Mouse (Mus musculus) liver, embryonic 15.5 days (tissue): ENCODE measurements at regions not wholly inside any gene's neighbourhood (a gene's known extent, or its start where the extent isn't known, plus 50 kb on each side); places are given as distances from the start of the nearest gene placed in this dataset.

Source experiments
- ATAC-seq: fragments of 200-750 bp; cut with Nextera tagmentation; 2 replicates; pipeline ENCODE4 v1.8.0; 2017; ENCODE audit warnings: moderate number of reproducible peaks, mild to moderate bottlenecking, moderate library complexity; ENCODE audit not compliant: insufficient read depth
- H3K27ac ChIP-seq: fragments of 300-500 bp; sonication (generic); replicated peaks from 2 replicates; pipeline ENCODE4 v1.5.1; 2015; ENCODE audit warnings: mild to moderate bottlenecking, inconsistent platforms
- H3K27me3 ChIP-seq: fragments of 300-500 bp; sonication (generic); 2 replicates; pipeline ENCODE4 v1.6.1; 2015; ENCODE audit warnings: mild to moderate bottlenecking, inconsistent platforms
- H3K36me3 ChIP-seq: fragments of 300-500 bp; sonication (generic); replicated peaks from 2 replicates; pipeline ENCODE4 v1.6.1; 2015; ENCODE audit warnings: moderate library complexity, mild to moderate bottlenecking, inconsistent platforms
- H3K4me1 ChIP-seq: fragments of 300-500 bp; sonication (generic); replicated peaks from 2 replicates; pipeline ENCODE4 v1.6.1; 2015; ENCODE audit warnings: inconsistent platforms
- H3K4me2 ChIP-seq: fragments of 300-500 bp; sonication (generic); 2 replicates; pipeline ENCODE4 v1.6.1; 2015; ENCODE audit warnings: moderate library complexity, mild to moderate bottlenecking, inconsistent platforms
- H3K4me3 ChIP-seq: fragments of 300-500 bp; sonication (generic); replicated peaks from 2 replicates; pipeline ENCODE4 v1.5.1; 2015; ENCODE audit warnings: mild to moderate bottlenecking, inconsistent platforms
- H3K9ac ChIP-seq: fragments of 300-500 bp; sonication (generic); 2 replicates; pipeline ENCODE4 v1.6.1; 2015; ENCODE audit warnings: moderate library complexity, mild to moderate bottlenecking, inconsistent platforms
- H3K9me3 ChIP-seq: fragments of 300-500 bp; sonication (generic); replicated peaks from 2 replicates; pipeline ENCODE4 v1.6.1; 2016; ENCODE audit warnings: inconsistent platforms
- WGBS: fragments of 180-500 bp; shearing (Covaris S2); methylation state at CpG from one replicate; pipeline ENCODE4 v1.1.7; 2015; ENCODE audit warnings: mixed read lengths; ENCODE audit not compliant: insufficient replicate concordance; 5-methylcytosine and 5-hydroxymethylcytosine counted together

DNA sequence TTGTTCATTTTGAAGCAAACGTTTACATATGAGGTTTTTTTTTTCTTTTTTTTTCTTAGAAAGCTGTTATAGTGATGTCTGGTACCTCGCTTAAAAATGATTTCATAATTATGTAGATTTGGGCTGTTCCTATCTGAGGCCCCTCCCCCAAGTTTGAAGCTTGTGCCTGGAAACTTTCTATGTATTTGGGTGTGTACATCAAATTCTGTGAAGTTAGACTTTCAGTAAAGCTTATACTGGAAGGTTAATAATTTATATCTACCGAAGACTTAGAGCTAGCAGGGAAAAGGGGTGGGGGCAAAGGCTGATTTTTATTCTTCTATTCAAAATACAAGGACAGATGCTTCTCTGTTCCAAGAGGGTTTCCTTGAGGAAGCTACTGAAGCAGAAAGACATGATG, 235.3 kb downstream of the Mef2c start:
- ATAC-seq = no peak
- Histone ChIP-seq H3K4me3 (no peak overlapping the region), H3K27me3 (peaks cover 66% of the 10 kb centered on the region), H3K4me1 (no peaks in the 10 kb centered on the region), H3K27ac (no peak overlapping the region), H3K4me2 (no peak overlapping the region; the same call in 1 of the 2 replicates), H3K9ac (no peak overlapping the region), H3K9me3 (no peaks in the 10 kb centered on the region), H3K36me3 (no peaks in the 10 kb centered on the region)
- WGBS = 6% methylated on average over 3 of the region's 3 CpGs

DNA sequence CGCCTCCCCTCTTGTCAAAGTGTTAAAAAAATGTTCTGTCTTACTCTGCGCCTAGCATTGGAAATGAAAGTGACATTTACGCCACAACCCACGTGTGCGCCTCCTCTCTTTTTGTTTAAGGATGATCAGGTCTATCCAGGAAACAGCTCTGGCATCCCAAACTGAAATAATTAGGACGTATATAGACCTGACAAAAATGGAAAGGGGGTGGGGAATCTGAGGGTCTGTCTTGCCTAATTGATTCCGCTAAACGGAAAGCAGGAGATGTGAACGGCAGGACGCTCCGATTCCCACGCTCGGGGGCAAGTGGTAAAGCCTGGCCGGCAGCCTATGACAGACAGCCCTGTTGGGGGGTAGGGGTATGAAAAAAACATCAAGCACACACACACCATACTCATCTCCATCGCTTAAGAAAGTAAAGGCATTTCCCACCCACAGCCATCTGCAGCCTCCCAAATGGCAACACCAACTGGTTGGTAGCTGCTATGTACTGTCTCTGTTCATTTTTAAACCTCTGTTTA, 235.8 kb downstream of the Mef2c start:
- WGBS = 6% methylated on average over 15 of the region's 15 CpGs
- Histone ChIP-seq H3K27me3 (peaks cover 68% of the 10 kb centered on the region), H3K4me1 (no peaks in the 10 kb centered on the region), H3K4me2 (no peak overlapping the region; the same call in none of the 2 replicates), H3K4me3 (0 out of 2 replicates have a peak overlapping the region, but pooled peaks have one; percentile 2), H3K9me3 (no peaks in the 10 kb centered on the region), H3K9ac (no peak overlapping the region), H3K36me3 (no peaks in the 10 kb centered on the region), H3K27ac (no peak overlapping the region)
- no peak for ATAC-seq

DNA sequence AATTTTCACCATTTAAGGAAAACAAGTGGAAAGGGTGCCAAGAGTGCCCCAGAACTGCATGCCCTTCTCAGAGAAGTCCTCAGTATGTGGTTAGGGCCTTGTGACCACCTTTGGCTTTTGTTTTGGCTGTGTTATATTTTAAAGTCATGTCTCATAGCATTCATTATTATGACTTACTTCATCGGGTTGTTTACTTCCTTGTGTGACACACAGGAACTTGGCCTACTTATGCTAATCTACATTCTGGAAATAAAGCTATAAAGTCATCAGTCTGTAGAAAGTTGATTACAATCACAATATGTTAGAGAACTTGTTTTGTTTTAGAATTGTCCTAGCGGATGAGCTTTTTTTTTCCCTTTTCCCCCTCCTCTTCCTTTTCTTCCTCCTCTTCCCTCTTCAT, 236.3 kb downstream of the Mef2c start:
- Histone ChIP-seq H3K36me3 (no peaks in the 10 kb centered on the region), H3K4me3 (no peak overlapping the region), H3K9me3 (no peaks in the 10 kb centered on the region), H3K27me3 (peaks cover 73% of the 10 kb centered on the region), H3K4me2 (no peak overlapping the region), H3K4me1 (no peaks in the 10 kb centered on the region), H3K9ac (no peak overlapping the region), H3K27ac (no peak overlapping the region)
- WGBS = 39% methylated on average over 2 of the region's 2 CpGs
- ATAC-seq = no peak

DNA sequence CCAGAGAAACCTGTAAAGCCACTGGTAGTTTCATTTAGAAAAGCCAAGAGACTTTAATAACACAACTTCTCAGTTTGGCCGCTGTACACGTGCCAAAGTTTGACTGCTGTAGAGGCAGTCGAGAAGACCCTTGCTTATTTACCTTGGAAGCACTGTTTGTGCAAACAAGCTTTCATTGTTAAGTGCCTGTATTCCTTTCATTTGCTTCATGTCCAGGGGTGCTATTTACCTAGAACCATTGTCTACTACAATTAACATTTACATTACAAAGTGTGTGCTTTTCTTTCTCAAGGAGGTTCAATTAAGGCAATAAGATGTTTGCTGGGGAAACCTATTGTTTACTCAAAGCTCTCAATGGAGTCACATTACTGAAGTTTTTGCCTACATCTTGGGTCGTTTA, 236.9 kb downstream of the Mef2c start:
- Histone ChIP-seq H3K4me3 (no peak overlapping the region), H3K9me3 (no peaks in the 10 kb centered on the region), H3K27me3 (peaks cover 74% of the 10 kb centered on the region), H3K4me2 (no peak overlapping the region), H3K36me3 (no peaks in the 10 kb centered on the region), H3K9ac (no peak overlapping the region), H3K27ac (no peak overlapping the region), H3K4me1 (no peaks in the 10 kb centered on the region)
- no peak for ATAC-seq
- WGBS = 33% methylated on average over 4 of the region's 4 CpGs

DNA sequence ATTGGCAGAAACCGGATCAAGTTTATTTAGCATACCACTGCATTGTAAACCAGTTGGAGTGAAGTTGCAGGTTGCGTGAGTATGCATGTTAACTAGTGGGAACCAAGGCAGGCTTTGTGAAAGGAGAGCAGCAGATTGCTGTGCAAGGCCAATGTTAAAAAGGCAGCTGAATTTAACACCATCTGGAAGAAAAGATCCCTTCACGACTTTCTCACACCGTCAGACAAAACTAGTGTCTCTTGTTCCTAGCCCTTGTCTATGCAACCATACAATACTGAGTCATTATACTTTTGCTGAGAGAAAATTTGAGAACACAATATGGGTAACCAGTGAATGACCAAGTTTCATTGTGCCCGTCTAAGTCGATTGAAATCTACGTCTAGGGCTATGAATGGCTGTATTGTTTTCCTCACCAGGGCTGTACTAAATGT, 237.8 kb downstream of the Mef2c start:
- Histone ChIP-seq H3K36me3 (no peaks in the 10 kb centered on the region), H3K9me3 (no peaks in the 10 kb centered on the region), H3K27me3 (peaks cover 75% of the 10 kb centered on the region), H3K4me1 (no peaks in the 10 kb centered on the region), H3K4me3 (no peak overlapping the region), H3K4me2 (no peak overlapping the region), H3K9ac (no peak overlapping the region), H3K27ac (no peak overlapping the region)
- no peak for ATAC-seq
- 44% methylated on average over 7 of the region's 7 CpGs for WGBS

DNA sequence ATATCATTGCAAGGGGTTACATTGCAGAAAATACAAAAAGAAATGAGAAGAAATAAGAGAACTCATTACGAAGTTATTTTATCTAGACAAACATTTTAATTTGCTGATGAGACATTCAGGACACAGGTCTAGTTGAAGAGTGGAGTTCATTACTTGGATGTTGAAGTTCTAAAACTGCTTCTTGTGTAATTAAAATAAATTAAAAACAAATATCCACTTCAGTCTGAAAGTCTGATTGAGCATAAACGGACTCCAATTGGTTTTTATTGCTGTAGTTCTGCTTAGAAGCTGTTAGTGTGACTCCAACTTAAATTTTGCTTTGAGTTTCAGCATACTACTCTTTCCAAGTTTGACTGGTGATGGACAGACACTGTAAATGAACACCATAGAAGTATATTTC, 238.3 kb downstream of the Mef2c start:
- H3K27me3 ChIP-seq = peaks cover 73% of the 10 kb centered on the region
- H3K4me2 ChIP-seq = no peak overlapping the region
- no peaks in the 10 kb centered on the region for H3K9me3 ChIP-seq
- H3K4me1 ChIP-seq = no peaks in the 10 kb centered on the region
- no peak overlapping the region for H3K9ac ChIP-seq
- ATAC-seq = no peak
- 55% methylated on average over 2 of the region's 2 CpGs for WGBS
- no peaks in the 10 kb centered on the region for H3K36me3 ChIP-seq
- H3K4me3 ChIP-seq = no peak overlapping the region
- no peak overlapping the region for H3K27ac ChIP-seq

DNA sequence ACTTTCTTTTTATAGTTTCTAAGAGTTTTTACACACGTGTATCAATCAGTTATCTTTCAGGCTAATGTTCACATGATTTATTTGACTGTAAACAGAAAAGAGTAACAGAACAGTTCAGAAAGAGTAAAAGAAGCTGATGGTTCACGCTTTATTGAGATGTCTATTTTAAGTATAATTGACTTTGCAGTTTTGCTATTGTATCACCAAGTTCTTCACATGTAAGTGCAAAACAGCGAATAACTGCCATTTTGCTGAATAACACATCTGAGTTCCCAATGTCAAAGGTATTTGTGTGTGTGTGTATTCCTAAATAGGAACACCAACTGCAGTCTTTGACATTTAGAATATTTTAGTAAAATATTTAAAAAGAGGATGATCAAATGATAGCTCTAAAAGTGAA, 238.7 kb downstream of the Mef2c start:
- Histone ChIP-seq H3K36me3 (no peaks in the 10 kb centered on the region), H3K27ac (no peak overlapping the region), H3K27me3 (peaks cover 68% of the 10 kb centered on the region), H3K9ac (no peak overlapping the region), H3K4me2 (no peak overlapping the region), H3K4me3 (no peak overlapping the region), H3K9me3 (no peaks in the 10 kb centered on the region), H3K4me1 (no peaks in the 10 kb centered on the region)
- no peak for ATAC-seq
- WGBS = 50% methylated on average over 3 of the region's 3 CpGs

DNA sequence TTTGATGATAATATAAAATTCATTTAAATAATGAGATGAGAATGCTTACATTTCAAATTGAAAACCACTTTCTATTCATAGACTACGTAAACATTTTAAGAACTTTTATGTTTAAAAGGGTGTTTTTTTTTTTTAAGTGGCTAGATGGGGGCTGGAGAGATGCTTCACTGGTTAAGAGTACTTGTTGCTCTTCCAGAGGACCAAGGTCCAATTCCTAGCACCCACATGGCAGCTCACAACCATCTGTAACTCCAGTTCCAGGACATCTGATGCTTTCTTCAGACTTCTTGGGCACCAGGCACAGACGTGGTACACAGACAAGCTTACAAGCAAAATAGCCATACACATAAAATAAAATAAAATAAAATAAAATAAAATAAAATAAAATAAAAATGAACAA, 239.5 kb downstream of the Mef2c start:
- Histone ChIP-seq H3K4me3 (no peak overlapping the region), H3K4me2 (no peak overlapping the region), H3K9ac (no peak overlapping the region), H3K9me3 (no peaks in the 10 kb centered on the region), H3K27ac (no peak overlapping the region), H3K27me3 (peaks cover 60% of the 10 kb centered on the region), H3K36me3 (no peaks in the 10 kb centered on the region), H3K4me1 (no peaks in the 10 kb centered on the region)
- WGBS = 58% methylated on average over 2 of the region's 2 CpGs
- no peak for ATAC-seq

DNA sequence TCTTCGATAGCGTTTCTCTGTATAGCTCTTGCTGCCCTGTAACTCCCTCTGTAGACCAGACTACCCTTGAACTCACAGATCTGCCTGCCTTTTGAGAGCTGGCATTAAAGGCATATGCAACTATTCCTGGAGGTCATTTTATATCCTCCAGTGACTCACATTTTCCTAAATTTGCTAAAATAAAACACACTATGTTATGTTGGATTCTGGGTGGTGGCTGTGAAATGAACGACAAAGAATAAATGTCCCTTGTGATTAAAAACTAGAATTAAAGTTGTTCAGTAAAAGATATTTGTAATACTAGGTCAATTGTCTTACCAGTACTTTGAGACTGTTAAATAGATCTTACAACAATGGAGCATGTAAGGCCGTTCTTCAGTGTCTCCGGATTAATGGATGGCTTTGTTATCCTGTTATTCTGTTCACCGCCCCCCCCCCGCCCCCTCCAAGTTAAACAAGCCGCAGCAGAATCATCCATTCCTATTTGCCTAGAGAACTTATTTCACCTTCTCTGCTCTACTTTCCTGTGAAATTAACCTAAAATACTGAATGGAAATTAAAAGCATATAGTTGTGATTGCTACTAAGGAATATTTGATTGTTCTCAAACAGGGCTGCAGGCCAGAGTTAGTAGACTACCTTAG, 240.4 kb downstream of the Mef2c start:
- Histone ChIP-seq H3K9ac (no peak overlapping the region), H3K36me3 (no peaks in the 10 kb centered on the region), H3K4me1 (no peaks in the 10 kb centered on the region), H3K4me3 (no peak overlapping the region), H3K27ac (no peak overlapping the region), H3K27me3 (peaks cover 52% of the 10 kb centered on the region), H3K4me2 (no peak overlapping the region), H3K9me3 (no peaks in the 10 kb centered on the region)
- WGBS = 48% methylated on average over 8 of the region's 8 CpGs
- no peak for ATAC-seq

DNA sequence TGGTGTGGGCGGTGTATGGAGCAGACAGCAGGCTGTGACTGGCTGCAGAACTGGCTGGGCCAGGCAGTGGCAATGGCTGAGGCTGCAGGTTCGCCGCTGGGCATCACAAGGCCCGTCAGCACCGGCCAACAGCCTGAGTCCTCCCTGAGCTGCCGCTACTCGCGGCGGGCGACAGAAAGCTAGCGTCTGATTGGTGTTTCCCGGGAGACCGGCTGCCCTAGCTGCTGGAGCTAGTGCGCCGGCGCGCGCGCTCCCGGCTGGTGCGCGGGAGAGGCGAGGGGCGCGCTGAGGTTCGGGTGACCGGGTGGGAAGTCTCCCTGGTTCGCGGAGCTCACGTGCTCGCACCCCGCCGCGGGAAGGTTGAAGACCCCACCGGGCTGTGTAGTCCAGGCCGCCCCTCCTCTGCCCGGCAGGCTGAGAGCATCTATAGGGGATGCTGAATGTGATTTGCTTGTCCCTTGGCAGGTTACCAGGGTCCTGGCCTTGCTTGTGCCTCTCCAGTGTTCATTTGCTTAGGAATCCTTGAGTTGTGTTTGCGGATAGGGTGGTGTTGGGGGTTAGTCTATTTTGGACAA, 241.2 kb downstream of the Mef2c start:
- WGBS = 2% methylated on average over 38 of the region's 38 CpGs
- ATAC-seq = no peak

DNA sequence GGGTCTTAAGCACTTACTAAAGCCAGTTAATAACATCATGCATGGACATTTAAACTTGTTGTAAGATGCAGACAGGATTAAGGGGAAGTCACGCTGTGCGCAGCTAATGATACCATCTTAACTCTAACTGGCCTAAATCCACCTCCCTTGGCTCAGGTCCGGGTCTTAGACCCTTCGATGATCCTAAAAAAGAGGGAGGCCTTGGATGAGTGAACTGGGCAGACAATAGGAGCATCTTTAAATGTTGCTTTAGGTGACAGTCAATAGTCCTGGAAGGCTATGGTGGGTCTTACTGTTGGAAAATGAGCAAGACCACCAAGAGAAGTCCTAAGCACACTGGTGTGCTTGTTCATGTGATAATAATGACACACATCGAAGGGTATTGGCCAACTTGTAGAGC, 242.1 kb downstream of the Mef2c start:
- 52% methylated on average over 5 of the region's 5 CpGs for WGBS

More for the DNA sequence above, 241.2 kb downstream of the Mef2c start:
- Histone ChIP-seq H3K4me2 (peak overlapping the region; percentile 37), H3K9me3 (no peaks in the 10 kb centered on the region), H3K9ac (no peak overlapping the region), H3K36me3 (no peaks in the 10 kb centered on the region), H3K27ac (no peak overlapping the region), H3K4me3 (peak overlapping the region; percentile 17; the same call in 1 of the 2 replicates), H3K4me1 (no peaks in the 10 kb centered on the region), H3K27me3 (peaks cover 46% of the 10 kb centered on the region)

More for the DNA sequence above, 242.1 kb downstream of the Mef2c start:
- Histone ChIP-seq H3K9ac (no peak overlapping the region), H3K36me3 (no peaks in the 10 kb centered on the region), H3K4me1 (no peaks in the 10 kb centered on the region), H3K27ac (no peak overlapping the region), H3K9me3 (no peaks in the 10 kb centered on the region), H3K4me2 (no peak overlapping the region), H3K4me3 (no peak overlapping the region), H3K27me3 (peaks cover 37% of the 10 kb centered on the region)
- no peak for ATAC-seq
